Mouse (Mus musculus) CD4-positive, CD25-positive, alpha-beta regulatory T cell, adult 2 months (primary cell): ENCODE measurements at regions not wholly inside any gene's neighbourhood (a gene's known extent, or its start where the extent isn't known, plus 50 kb on each side); places are given as distances from the start of the nearest gene placed in this dataset.

ENCODE experiments used
- DNase-seq: peaks from one replicate; pipeline ENCODE4 v3.0.0-alpha.2; 2012; ENCODE audit warnings: low read depth, low spot score

DNA sequence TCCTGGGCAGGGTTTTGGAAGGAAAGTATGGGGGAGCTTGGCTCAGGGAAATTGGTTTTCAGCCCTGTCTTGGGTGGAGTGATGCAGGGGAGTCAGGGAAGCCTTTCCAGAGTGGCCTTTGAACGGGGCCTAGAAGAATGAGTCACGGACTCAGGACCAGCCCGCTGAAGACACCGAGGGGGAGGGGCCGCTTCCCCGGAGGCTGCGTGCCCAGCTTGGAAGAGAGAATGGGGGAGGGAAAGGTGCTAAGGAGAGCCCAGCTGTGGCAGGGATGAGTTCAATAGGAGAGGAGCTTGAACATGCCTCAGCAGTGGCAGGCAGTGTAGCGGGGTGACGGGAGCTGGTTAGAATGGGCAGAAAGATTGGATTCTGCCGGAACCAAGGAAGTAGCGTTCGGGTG is 337.8 kb downstream of the Zfp706 start:
- DNase-seq = no peak

DNA sequence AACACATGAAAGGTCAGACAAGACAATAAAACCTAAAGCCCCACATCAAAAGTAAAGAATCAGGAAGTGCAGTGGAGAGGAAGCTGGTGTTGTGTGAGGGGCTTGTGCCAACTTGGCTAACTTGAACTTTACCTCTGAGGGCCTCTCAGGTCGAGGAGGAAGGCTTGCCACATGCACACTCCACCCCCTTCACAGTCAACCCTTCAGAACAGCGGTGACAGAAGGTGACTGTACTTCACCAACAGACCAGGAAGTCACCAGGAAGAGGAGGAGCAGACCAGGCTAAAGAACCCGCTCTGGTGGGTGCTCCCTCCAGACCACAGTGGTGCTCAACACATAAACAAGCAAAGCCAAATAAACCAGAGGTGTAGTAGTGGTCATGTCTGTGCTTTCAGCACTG is 341.0 kb downstream of the Zfp706 start:
- peak; percentile 47 for DNase-seq

DNA sequence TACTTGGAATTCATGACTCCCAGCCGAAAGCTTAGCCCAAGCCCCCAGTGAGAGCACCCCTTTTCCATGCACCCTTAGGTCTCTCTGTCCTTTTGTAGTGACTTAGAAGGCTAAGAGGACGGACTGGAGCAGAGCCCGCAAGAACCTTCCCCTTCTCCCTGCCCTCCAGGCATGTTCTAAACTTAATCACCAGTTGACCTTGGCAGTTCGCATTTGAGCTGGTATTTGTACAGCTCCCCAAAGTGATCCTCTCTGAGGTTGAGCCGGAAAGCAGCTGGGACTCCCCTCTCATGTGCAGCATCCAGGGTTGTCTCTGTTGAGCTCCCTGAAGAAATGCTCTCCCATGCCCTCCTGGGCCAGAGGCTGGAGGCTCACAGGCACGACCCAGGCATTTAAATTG is 343.2 kb downstream of the Zfp706 start:
- no peak for DNase-seq

- DNase-seq = no peak
These were observed 346.6 kb downstream of the Zfp706 start for GRCm38 (mm10) chr15:36660986-36661385.
